Mouse (Mus musculus) spleen, adult 2 months (tissue): ENCODE results near the gene Hydin.

Experiments
- CTCF ChIP-seq: fragments of 200-500 bp; IDR thresholded peaks from 2 replicates; pipeline ENCODE4 v1.5.1; 2011; ENCODE audit warnings: mild to moderate bottlenecking, inconsistent platforms; ENCODE audit not compliant: insufficient read depth, insufficient read length, insufficient replicate concordance; ENCODE audit errors: extremely low read depth
- POLR2A ChIP-seq: fragments of 200-500 bp; IDR thresholded peaks from 2 replicates; pipeline ENCODE4 v1.6.1; 2011; ENCODE audit warnings: low read depth, low read length, inconsistent platforms

DNA sequence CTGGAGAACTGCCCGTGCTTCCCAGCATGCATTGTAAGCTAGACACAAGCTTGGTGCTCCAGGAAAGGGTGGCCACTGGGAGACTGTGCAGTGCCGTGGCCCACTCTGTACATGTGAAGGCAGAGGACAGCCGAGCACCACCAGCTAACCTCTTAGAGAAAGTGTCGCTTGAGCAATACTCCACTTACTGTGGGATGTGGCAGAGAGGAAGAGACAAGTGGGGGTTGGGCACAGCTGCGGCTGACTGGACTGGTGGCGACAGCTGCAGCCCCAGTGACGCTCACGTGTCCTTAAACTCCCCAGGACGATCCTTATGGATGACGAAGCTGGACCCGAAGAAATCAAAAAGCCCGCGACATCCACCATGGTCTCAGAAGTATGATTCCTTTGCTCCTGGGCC is 219.2 kb downstream of the Hydin start:
- TF ChIP-seq CTCF (no peak), POLR2A (no peak)
